Mouse (Mus musculus) fat pad, adult 2 months (tissue): ENCODE results near the gene Stn1.

ENCODE experiments used
- DNase-seq: peaks from one replicate; pipeline ENCODE4 v3.0.0-alpha.2; 2011; ENCODE audit warnings: low read depth, low spot score; ENCODE audit errors: extremely low read depth

Stn1 gene

DNA sequence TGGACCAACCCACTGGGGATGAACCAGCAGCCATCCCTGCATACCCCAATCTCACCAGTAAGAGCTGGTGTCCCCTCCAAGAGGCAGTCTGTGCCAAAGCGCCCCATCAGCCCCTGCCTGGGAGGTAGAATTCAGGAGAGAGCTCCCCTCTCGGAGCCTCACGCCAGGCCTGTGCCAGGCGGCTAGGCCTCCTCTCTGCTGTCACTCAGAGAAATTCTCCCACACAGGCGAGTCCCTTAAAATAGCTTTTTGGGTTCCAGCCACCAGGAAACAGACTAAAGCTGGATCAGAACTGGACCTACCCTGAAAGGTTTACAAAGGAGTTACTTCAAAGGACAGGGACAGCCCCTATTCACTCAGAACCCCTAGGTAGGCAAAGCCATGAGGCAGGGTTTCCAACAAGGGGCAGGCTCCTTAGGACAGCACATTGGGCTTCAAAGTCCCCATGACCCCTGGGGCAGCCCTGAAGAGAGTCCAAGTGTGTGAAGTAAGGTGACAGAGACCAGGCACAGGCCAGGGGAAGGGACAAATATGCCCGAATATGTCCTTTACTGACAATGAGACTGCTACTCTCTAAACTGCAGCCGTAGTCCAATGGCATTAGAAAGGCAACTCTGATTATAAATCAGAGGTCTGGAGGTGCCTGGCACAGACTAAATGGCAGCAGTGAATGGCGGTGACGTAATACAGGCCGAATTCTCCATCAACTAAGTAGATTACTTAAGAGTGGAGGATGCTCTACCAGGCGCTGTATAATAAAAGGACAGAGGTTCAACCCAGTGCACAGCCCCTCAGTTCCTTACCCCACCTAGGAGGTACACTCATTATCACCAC lies 82.9 kb downstream of the Stn1 start:
- no peak for DNase-seq

DNA sequence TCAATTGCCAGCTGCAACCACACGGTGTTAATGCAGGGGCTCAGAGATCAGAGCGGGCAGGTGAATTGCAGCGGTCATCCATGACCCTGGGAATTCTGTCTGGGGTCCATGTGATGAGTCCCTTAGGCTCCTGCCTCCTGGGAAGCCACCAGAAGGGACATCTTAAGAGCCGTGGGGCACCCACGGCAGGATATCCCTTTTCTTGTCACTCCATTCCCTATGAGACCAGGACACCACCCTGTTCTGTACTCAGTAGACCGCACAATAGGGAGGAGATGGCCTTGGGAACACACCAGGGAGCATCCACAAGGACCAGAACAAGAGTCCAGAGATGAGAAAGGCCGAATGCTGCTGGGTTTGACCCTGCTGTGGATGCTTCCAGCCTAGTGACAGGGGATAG lies 84.0 kb downstream of the Stn1 start:
- DNase-seq: no peak

DNA sequence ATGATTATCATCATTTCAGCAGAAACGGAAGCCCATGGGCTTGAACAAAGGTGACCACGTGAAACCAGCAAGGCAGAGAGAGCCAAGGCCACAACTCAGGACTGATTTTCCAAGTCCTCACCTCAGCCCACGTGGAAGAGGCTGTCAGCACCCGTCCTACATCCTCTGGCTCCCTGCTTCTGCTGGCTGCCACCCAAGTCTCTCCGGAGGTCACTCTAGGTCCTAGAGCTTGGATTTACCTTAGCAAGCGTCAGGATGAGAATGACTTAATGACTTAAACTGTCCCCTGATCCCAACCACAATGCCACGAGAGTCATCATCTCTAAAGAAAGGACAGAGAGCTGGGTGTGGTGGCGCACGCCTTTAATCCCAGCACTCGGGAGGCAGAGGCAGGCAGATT lies 84.6 kb downstream of the Stn1 start:
- DNase-seq: no peak

DNA sequence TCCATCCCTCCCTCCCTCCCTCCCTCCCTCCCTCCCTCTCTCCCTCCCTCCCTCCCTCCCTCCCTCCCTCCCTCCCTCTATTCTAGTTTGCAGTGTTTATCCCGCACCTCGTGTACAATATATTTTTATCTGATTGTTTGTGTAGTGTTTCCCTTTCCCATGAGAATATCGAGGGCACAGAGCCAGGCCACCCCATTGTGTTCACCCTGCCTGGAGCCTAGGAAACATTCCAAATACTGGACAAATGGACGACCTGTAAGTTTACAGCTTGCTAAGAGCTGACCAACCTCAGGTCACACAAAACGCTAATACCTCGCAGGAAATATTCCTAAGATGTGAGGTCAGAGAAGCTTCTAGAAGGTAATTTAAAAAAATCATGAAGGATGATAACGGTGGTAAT lies 85.1 kb downstream of the Stn1 start:
- no peak for DNase-seq

DNA sequence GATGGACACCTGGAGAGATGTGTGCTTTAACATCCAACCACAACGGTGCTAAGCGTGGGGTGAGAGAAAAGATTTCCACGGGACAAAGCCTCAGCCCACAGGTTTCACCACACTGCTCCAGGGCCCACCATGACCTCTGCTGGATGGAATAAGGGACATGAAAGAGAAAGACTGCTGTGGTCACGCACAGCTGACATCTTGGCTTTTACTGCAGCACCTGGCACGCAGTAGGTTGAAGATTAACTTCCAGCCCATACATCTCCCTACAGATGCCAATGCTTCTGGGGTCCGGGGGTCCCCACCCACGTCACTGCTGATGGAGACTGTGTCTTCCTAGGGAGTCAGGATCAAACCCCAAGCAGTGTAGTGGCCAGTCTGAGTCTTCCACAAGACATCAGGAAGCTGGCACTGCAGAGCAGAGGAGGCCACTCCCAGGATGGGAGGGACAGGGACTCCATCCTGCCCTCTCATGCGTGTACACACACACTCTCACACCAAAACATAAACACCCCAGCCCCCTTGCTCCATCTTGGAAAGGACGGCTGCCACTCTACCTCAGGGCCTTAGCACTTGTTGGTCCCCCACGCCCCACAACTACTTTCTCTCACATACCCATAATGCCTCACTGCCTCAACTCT lies 85.7 kb downstream of the Stn1 start:
- no peak for DNase-seq
